Mouse (Mus musculus) lung, adult 2 months (tissue): ENCODE data around the gene Lcp2.

Source experiments
- CTCF ChIP-seq: fragments of 200-500 bp; IDR thresholded peaks from 2 replicates; pipeline ENCODE4 v1.5.1; 2011; ENCODE audit warnings: mild to moderate bottlenecking, low read length, control low read depth; ENCODE audit not compliant: insufficient read depth
- POLR2A ChIP-seq: fragments of 200-500 bp; IDR thresholded peaks from 2 replicates; pipeline ENCODE4 v1.6.1; 2011; ENCODE audit warnings: low read depth, mild to moderate bottlenecking, control low read depth, low read length, borderline replicate concordance; ENCODE audit errors: extremely low read depth

DNA sequence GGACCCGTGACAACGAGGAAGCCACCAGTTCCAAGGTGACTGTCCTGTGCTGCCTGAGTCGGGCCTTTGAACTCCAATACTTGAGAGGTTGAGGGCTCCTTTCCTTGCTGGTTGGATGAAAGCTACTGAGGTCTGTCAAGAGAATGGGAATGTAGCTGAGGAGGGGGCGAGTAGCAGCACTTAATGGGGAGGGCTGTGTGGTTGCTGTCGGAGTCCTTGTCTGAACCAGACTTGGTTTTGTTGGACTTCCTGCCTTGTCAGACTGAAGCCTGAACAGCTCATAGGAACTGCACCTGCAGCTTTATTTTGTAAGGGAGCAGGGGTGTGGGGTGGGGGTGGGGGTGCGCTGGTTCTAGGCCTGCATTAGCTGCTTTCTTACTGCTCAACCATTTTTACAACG is 31.9 kb downstream of the Lcp2 start:
- TF ChIP-seq CTCF = no peak
- no peak for TF ChIP-seq POLR2A
